Mouse (Mus musculus): Measurements from ENCODE around the gene Hadhb.

GRCm38 (mm10) chr5:30135711-30136231 lies 19.3 kb upstream of the Hadhb start:
- TF ChIP-seq POLR2A (IDR thresholded peaks at IDR 0.05; ENCODE audit: insufficient read depth, low read depth, low read length) (no peak), CTCF (IDR thresholded peaks at IDR 0.05) (no peak), EP300 (IDR thresholded peaks at IDR 0.05; ENCODE audit: insufficient read depth, low read depth, low read length) (no peak)

All from heart, adult 2 months (tissue).